Comparison of ENCODE assay signal across 8 mouse cellular contexts in the genomic region with DNA sequence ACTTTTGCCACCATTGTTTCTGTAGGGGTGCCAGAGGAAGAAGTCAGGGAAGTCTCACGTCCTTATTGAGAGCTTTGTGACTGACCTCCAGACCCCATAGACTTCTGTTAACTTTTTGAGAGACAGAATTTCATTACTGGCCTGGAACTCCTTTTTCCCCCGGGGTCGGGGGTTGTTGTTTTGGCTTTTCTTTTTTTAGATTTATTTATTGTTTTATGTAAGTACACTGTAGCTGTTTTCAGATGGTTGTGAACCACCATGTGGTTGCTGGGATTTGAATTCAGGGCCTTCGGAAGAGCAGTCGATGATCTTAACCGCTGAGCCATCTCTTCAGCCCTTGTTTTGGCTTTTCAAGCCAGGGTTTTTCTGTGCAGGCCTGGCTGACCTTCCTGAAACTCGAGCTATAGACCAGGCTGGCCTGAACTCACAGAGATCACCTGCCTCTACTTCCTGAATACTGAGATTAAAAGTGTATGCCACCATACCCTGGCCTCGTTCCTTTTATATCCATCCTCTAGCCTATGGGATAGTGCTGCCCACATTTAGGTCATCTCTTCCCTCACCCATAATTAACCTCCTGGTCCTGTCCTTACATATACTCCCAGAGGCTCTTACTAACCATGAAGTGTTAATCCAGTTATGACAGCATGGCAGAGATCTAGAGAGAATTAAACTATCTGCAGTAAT. TPM values are rescaled to one million over a fixed set of nuclear protein-coding genes. Genes with fewer than 3 reads are reported as not detected.
DNase-seq lines count a peak whose midpoint lies in the region; ATAC-seq lines count a peak whose summit lies in the region.

No protein-coding gene starts in this region.

- no peaks in the 10 kb centered on the region for H3K27me3 ChIP-seq in heart, embryonic 11.5 days (ENCODE audit: control insufficient read depth, insufficient read depth, low read length)
- no peaks in the 10 kb centered on the region for H3K27me3 ChIP-seq in forebrain, embryonic 11.5 days (ENCODE audit: control insufficient read depth, insufficient read depth, low read length)
- H3K27me3 ChIP-seq in liver, embryonic 12.5 days (replicated peaks): 0 out of 2 replicates have a peak, but pooled peaks cover 4% of the 10 kb centered on the region

- 19% methylated on average over 8 of the region's 8 CpGs for WGBS in heart, embryonic 11.5 days (ENCODE audit: insufficient replicate concordance)
- WGBS in forebrain, embryonic 11.5 days: 28% methylated on average over 8 of the region's 8 CpGs
- 15% methylated on average over 8 of the region's 8 CpGs for WGBS in liver, embryonic 12.5 days (ENCODE audit: insufficient replicate concordance)

- peaks cover 16% of the 10 kb centered on the region for H3K4me1 ChIP-seq in heart, embryonic 11.5 days (ENCODE audit: control insufficient read depth, insufficient read depth, low read length)
- peaks cover 6% of the 10 kb centered on the region for H3K4me1 ChIP-seq in forebrain, embryonic 11.5 days (replicated peaks; ENCODE audit: control insufficient read depth, insufficient read depth, low read length)
- peaks cover 37% of the 10 kb centered on the region for H3K4me1 ChIP-seq in liver, embryonic 12.5 days

- DNase-seq in heart, adult 9 months (ENCODE audit: low spot score in 2 of 2): no peak
- DNase-seq in A20 (ENCODE audit: low read depth, low spot score): peak; percentile 64
- no peak for DNase-seq in forebrain, embryonic 11.5 days (ENCODE audit: low spot score)
- DNase-seq in cerebellum, adult 8-10 months: no peak
- DNase-seq in kidney, postnatal 4 days: no peak

- H3K4me3 ChIP-seq in heart, embryonic 11.5 days (ENCODE audit: low read depth, low read length): peak overlapping the region; percentile 99
- H3K4me3 ChIP-seq in forebrain, embryonic 11.5 days (ENCODE audit: low read depth, low read length): peak overlapping the region; percentile 100
- peak overlapping the region; percentile 90 for H3K4me3 ChIP-seq in liver, embryonic 12.5 days

- H3K9me3 ChIP-seq in heart, embryonic 11.5 days (replicated peaks; ENCODE audit: control insufficient read depth, low read length): no peaks in the 10 kb centered on the region
- no peaks in the 10 kb centered on the region for H3K9me3 ChIP-seq in forebrain, embryonic 11.5 days (ENCODE audit: control insufficient read depth, low read length)
- H3K9me3 ChIP-seq in liver, embryonic 12.5 days (replicated peaks): no peaks in the 10 kb centered on the region

- peak overlapping the region; percentile 62 for H3K4me2 ChIP-seq in heart, embryonic 11.5 days
- peak overlapping the region; percentile 63 for H3K4me2 ChIP-seq in forebrain, embryonic 11.5 days (ENCODE audit: low read depth, low read length, severe bottlenecking)
- peak overlapping the region; percentile 78 for H3K4me2 ChIP-seq in liver, embryonic 12.5 days

- peak overlapping the region; percentile 69 for H3K9ac ChIP-seq in heart, embryonic 11.5 days (ENCODE audit: low read depth, low read length)
- H3K9ac ChIP-seq in forebrain, embryonic 11.5 days (ENCODE audit: low read length): peak overlapping the region; percentile 66
- H3K9ac ChIP-seq in liver, embryonic 12.5 days: peak overlapping the region; percentile 77

- peaks cover 8% of the 10 kb centered on the region for H3K36me3 ChIP-seq in heart, embryonic 11.5 days (ENCODE audit: control insufficient read depth, insufficient read depth, low read length)
- peaks cover 5% of the 10 kb centered on the region; the same call in 1 of the 2 replicates for H3K36me3 ChIP-seq in forebrain, embryonic 11.5 days (ENCODE audit: control insufficient read depth, insufficient read depth, low read length)
- peaks cover 33% of the 10 kb centered on the region for H3K36me3 ChIP-seq in liver, embryonic 12.5 days

- H3K27ac ChIP-seq in heart, embryonic 11.5 days (ENCODE audit: low read depth, low read length): peak overlapping the region; percentile 94
- H3K27ac ChIP-seq in forebrain, embryonic 11.5 days (ENCODE audit: low read depth, low read length): peak overlapping the region; percentile 95
- peak overlapping the region; percentile 89 for H3K27ac ChIP-seq in liver, embryonic 12.5 days

- peak; percentile 1; the same call in 1 of the 2 replicates for ATAC-seq in heart, embryonic 11.5 days (replicated peaks; ENCODE audit: insufficient number of reproducible peaks, low FRiP score, low TSS enrichment)
- ATAC-seq in forebrain, embryonic 11.5 days (replicated peaks; ENCODE audit: low FRiP score): no peak
- ATAC-seq in liver, embryonic 12.5 days: no peak; the same call in 1 of the 2 replicates
- ATAC-seq in megakaryocyte-erythroid progenitor cell, adult 5-6 weeks (replicated peaks; ENCODE audit: low FRiP score, low TSS enrichment, poor library complexity, severe bottlenecking): no peak

RNA-seq across cellular contexts. Expression of gene Ube2s, which starts 0.9 kb away (rescaled TPM):
- 317 and 378 TPM in 2 replicates for polyA plus RNA-seq in heart, embryonic 11.5 days (2014; fragmentation: Nextera tagmentation; extraction: Ambion mirVana)
- 476 and 526 TPM in 2 replicates for polyA plus RNA-seq in forebrain, embryonic 11.5 days (2014; fragmentation: Nextera tagmentation; extraction: Ambion mirVana)
- polyA plus RNA-seq in liver, embryonic 12.5 days (2016; fragmentation: Nextera tagmentation; extraction: Ambion mirVana): 353 and 370 TPM in 2 replicates
- 291 and 381 TPM in 2 replicates for total RNA-seq in megakaryocyte-erythroid progenitor cell, adult 5-6 weeks (2014; fragmentation: Nextera tagmentation)
- 146 and 204 TPM in 2 replicates for total RNA-seq in megakaryocyte-erythroid progenitor cell, adult 5-6 weeks (2017)

RNA-seq across cellular contexts. Expression of gene Rpl28, which starts 20.6 kb away (rescaled TPM):
- polyA plus RNA-seq in heart, embryonic 11.5 days (2014; fragmentation: Nextera tagmentation; extraction: Ambion mirVana): 143 and 156 TPM in 2 replicates
- 203 and 220 TPM in 2 replicates for polyA plus RNA-seq in forebrain, embryonic 11.5 days (2014; fragmentation: Nextera tagmentation; extraction: Ambion mirVana)
- 397 and 413 TPM in 2 replicates for polyA plus RNA-seq in liver, embryonic 12.5 days (2016; fragmentation: Nextera tagmentation; extraction: Ambion mirVana)
- total RNA-seq in megakaryocyte-erythroid progenitor cell, adult 5-6 weeks (2014; fragmentation: Nextera tagmentation): 3,204 and 3,219 TPM in 2 replicates
- total RNA-seq in megakaryocyte-erythroid progenitor cell, adult 5-6 weeks (2017): 676 and 1,069 TPM in 2 replicates

RNA-seq across cellular contexts. Expression of gene Tmem238, which starts 23.8 kb away (rescaled TPM):
- polyA plus RNA-seq in heart, embryonic 11.5 days (2014; fragmentation: Nextera tagmentation; extraction: Ambion mirVana): 2.2 and 2.4 TPM in 2 replicates
- 1.6 and 2.6 TPM in 2 replicates for polyA plus RNA-seq in forebrain, embryonic 11.5 days (2014; fragmentation: Nextera tagmentation; extraction: Ambion mirVana)
- polyA plus RNA-seq in liver, embryonic 12.5 days (2016; fragmentation: Nextera tagmentation; extraction: Ambion mirVana): 18.9 and 19.2 TPM in 2 replicates
- total RNA-seq in megakaryocyte-erythroid progenitor cell, adult 5-6 weeks (2014; fragmentation: Nextera tagmentation): 15.1 and 17.8 TPM in 2 replicates
- 21.3 and 26.1 TPM in 2 replicates for total RNA-seq in megakaryocyte-erythroid progenitor cell, adult 5-6 weeks (2017)

RNA-seq across cellular contexts. Expression of gene Tmem190, which starts 30.5 kb away (rescaled TPM):
- polyA plus RNA-seq in heart, embryonic 11.5 days (2014; fragmentation: Nextera tagmentation; extraction: Ambion mirVana): not detected in 2 replicates
- polyA plus RNA-seq in forebrain, embryonic 11.5 days (2014; fragmentation: Nextera tagmentation; extraction: Ambion mirVana): not detected in 2 replicates
- polyA plus RNA-seq in liver, embryonic 12.5 days (2016; fragmentation: Nextera tagmentation; extraction: Ambion mirVana): 0.46 TPM in 1 of 2 replicates, not detected in the other
- total RNA-seq in megakaryocyte-erythroid progenitor cell, adult 5-6 weeks (2014; fragmentation: Nextera tagmentation): not detected in 2 replicates
- total RNA-seq in megakaryocyte-erythroid progenitor cell, adult 5-6 weeks (2017): not detected in 2 replicates

RNA-seq across cellular contexts. Expression of gene Il11, which starts 30.6 kb away (rescaled TPM):
- not detected in 2 replicates for polyA plus RNA-seq in heart, embryonic 11.5 days (2014; fragmentation: Nextera tagmentation; extraction: Ambion mirVana)
- 0.19 TPM in 1 of 2 replicates, not detected in the other for polyA plus RNA-seq in forebrain, embryonic 11.5 days (2014; fragmentation: Nextera tagmentation; extraction: Ambion mirVana)
- 0.06 TPM in 1 of 2 replicates, not detected in the other for polyA plus RNA-seq in liver, embryonic 12.5 days (2016; fragmentation: Nextera tagmentation; extraction: Ambion mirVana)
- not detected in 2 replicates for total RNA-seq in megakaryocyte-erythroid progenitor cell, adult 5-6 weeks (2014; fragmentation: Nextera tagmentation)
- total RNA-seq in megakaryocyte-erythroid progenitor cell, adult 5-6 weeks (2017): 0.15 TPM in 1 of 2 replicates, not detected in the other
